Mouse (Mus musculus): ENCODE data around the gene Pex7.

- TF ChIP-seq MAX (IDR thresholded peaks at IDR 0.05; ENCODE audit: low read length) (no peak), USF2 (IDR thresholded peaks at IDR 0.05; ENCODE audit: borderline replicate concordance in 1 of 2, insufficient read depth in 1 of 2, low read depth in 1 of 2, low read length in 2 of 2) (no peak), ZNF384 (IDR thresholded peaks at IDR 0.05; ENCODE audit: low read depth, low read length) (no peak), CTCF (IDR thresholded peaks at IDR 0.05 in 2 of 3, conservative IDR thresholded peaks at IDR 0.05 in 1 of 3; ENCODE audit: control insufficient read depth in 1 of 3, insufficient read depth in 1 of 3, low read depth in 2 of 3, low read length in 3 of 3, poor library complexity in 1 of 3, severe bottlenecking in 1 of 3) (no peak)
Observed at GRCm38 (mm10) chr10:19928205-19928604, 20.7 kb upstream of the Pex7 start.
